Mouse (Mus musculus) heart, embryonic 12.5 days (tissue): ENCODE measurements at regions not wholly inside any gene's neighbourhood (a gene's known extent, or its start where the extent isn't known, plus 50 kb on each side); places are given as distances from the start of the nearest gene placed in this dataset.

Experiments used
- ATAC-seq: fragments of 200-750 bp; cut with Nextera tagmentation; 2 replicates; pipeline ENCODE4 v1.8.0; 2017; ENCODE audit warnings: moderate TSS enrichment, moderate library complexity; ENCODE audit not compliant: insufficient number of reproducible peaks, low FRiP score
- H3K27ac ChIP-seq: fragments of 300-500 bp; sonication (generic); 2 replicates; pipeline ENCODE4 v1.5.1; 2016; ENCODE audit warnings: mild to moderate bottlenecking, moderate library complexity; ENCODE audit not compliant: poor library complexity, severe bottlenecking
- H3K27me3 ChIP-seq: fragments of 300-500 bp; sonication (generic); replicated peaks from 2 replicates; pipeline ENCODE4 v1.6.1; 2016; ENCODE audit warnings: mild to moderate bottlenecking, moderate library complexity
- H3K36me3 ChIP-seq: fragments of 300-500 bp; sonication (generic); 2 replicates; pipeline ENCODE4 v1.6.1; 2016; ENCODE audit warnings: mild to moderate bottlenecking, moderate library complexity
- H3K4me1 ChIP-seq: fragments of 300-500 bp; sonication (generic); replicated peaks from 2 replicates; pipeline ENCODE4 v1.6.1; 2016; ENCODE audit warnings: mild to moderate bottlenecking
- H3K4me2 ChIP-seq: fragments of 300-500 bp; sonication (generic); 2 replicates; pipeline ENCODE4 v1.6.1; 2016; ENCODE audit warnings: mild to moderate bottlenecking, moderate library complexity
- H3K4me3 ChIP-seq: fragments of 300-500 bp; sonication (generic); 2 replicates; pipeline ENCODE4 v1.5.1; 2016; ENCODE audit warnings: mild to moderate bottlenecking
- H3K9ac ChIP-seq: fragments of 300-500 bp; sonication (generic); 2 replicates; pipeline ENCODE4 v1.6.1; 2016; ENCODE audit warnings: mild to moderate bottlenecking, moderate library complexity
- H3K9me3 ChIP-seq: fragments of 300-500 bp; sonication (generic); replicated peaks from 2 replicates; pipeline ENCODE4 v1.6.1; 2016; ENCODE audit warnings: mild to moderate bottlenecking, moderate library complexity
- WGBS: fragments of 180-500 bp; shearing (Covaris S2); methylation state at CpG from one replicate; pipeline ENCODE4 v1.1.7; 2016; 5-methylcytosine and 5-hydroxymethylcytosine counted together

DNA sequence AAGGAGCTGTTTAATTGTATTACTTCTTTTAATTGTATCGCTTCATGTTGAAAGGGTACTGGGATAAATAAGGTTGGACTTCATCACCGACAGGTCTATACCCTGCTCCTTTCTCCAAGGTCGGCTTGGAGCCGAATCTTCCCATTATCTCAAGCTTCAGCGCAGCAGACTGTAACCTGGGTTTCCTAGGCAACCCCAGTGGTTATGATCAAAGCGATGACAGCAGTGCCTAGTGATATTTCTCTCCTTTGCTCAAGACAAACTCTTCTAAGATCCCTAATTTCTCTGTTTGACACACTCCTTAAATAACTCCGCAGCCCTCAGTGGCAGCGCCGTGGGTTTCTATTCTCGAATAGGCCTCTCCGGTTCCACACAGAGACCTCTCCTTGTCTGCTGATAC, 95.2 kb downstream of the Otud1 start:
- H3K27me3 ChIP-seq, result no peaks in the 10 kb centered on the region
- no peak overlapping the region for H3K9ac ChIP-seq
- no peak for ATAC-seq
- H3K4me2 ChIP-seq, result no peak overlapping the region
- WGBS, result 76% methylated on average over 11 of the region's 11 CpGs
- 0 out of 2 replicates have a peak, but pooled peaks cover 3% of the 10 kb centered on the region for H3K4me1 ChIP-seq
- 0 out of 2 replicates have a peak, but pooled peaks cover 2% of the 10 kb centered on the region for H3K9me3 ChIP-seq
- no peak overlapping the region for H3K27ac ChIP-seq
- no peaks in the 10 kb centered on the region for H3K36me3 ChIP-seq
- no peak overlapping the region for H3K4me3 ChIP-seq

DNA sequence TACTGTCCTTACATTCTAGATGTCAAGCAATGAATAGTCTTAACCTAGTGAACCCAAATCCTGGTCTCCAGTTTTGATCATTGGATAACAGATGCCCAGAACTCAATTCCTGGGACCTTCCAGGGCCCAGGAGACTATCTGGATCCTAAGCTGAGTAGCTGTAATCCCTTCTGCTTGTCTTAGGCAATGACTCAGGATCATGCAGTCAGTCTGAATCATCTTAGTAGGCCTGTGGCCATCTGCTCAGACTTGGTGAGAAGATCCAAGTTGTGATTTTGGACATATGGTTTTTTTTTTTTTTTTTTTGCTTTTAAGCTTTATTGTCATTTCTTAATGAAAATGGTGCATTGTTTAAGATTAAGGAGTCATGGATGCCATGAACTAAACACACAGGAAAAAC, 95.9 kb downstream of the Otud1 start:
- Histone ChIP-seq H3K4me3 (no peak overlapping the region), H3K9me3 (0 out of 2 replicates have a peak, but pooled peaks cover 2% of the 10 kb centered on the region), H3K4me1 (0 out of 2 replicates have a peak, but pooled peaks cover 3% of the 10 kb centered on the region), H3K27ac (no peak overlapping the region), H3K36me3 (no peaks in the 10 kb centered on the region), H3K4me2 (no peak overlapping the region), H3K9ac (no peak overlapping the region), H3K27me3 (no peaks in the 10 kb centered on the region)
- no peak for ATAC-seq

DNA sequence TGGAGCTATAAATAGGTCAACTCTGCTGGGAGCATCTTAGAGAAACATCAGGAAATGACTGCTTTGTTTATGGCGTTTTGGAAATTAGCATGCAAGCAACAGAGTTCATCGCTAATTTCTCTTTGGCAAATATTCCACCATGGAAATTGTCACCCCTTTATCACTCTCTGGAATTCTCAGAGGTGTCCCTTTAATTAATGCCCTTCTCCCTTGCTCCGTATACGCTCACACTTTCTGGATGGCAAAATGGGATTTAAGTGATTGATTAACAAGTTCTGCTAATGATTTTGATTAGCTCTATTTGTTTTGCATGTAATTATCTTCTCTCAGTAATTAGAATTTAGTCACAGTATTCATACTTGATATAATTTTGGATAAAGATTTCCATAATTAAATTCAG, 100.4 kb downstream of the Otud1 start:
- peaks cover 3% of the 10 kb centered on the region; the same call in 1 of the 2 replicates for H3K4me1 ChIP-seq
- no peaks in the 10 kb centered on the region for H3K27me3 ChIP-seq
- H3K36me3 ChIP-seq, result no peaks in the 10 kb centered on the region
- H3K4me2 ChIP-seq, result no peak overlapping the region
- WGBS, result 67% methylated on average over 4 of the region's 4 CpGs
- H3K9me3 ChIP-seq, result no peaks in the 10 kb centered on the region
- no peak overlapping the region for H3K27ac ChIP-seq
- H3K9ac ChIP-seq, result no peak overlapping the region
- ATAC-seq, result no peak
- H3K4me3 ChIP-seq, result no peak overlapping the region

GRCm38 (mm10) chr2:19759169-19759568, 101.6 kb downstream of the Otud1 start:
- Histone ChIP-seq H3K27ac (no peak overlapping the region), H3K9ac (no peak overlapping the region), H3K4me2 (no peak overlapping the region), H3K4me3 (no peak overlapping the region), H3K27me3 (no peaks in the 10 kb centered on the region), H3K36me3 (no peaks in the 10 kb centered on the region), H3K9me3 (no peaks in the 10 kb centered on the region), H3K4me1 (peaks cover 3% of the 10 kb centered on the region; the same call in 1 of the 2 replicates)
- ATAC-seq, result no peak
- 17% methylated on average over 2 of the region's 2 CpGs for WGBS

- 74% methylated on average over 5 of the region's 6 CpGs for WGBS
- no peak overlapping the region for H3K4me2 ChIP-seq
- H3K27ac ChIP-seq, result no peak overlapping the region
- no peak overlapping the region for H3K9ac ChIP-seq
- no peaks in the 10 kb centered on the region for H3K36me3 ChIP-seq
- H3K9me3 ChIP-seq, result no peaks in the 10 kb centered on the region
- ATAC-seq, result no peak
- no peaks in the 10 kb centered on the region for H3K27me3 ChIP-seq
- H3K4me3 ChIP-seq, result no peak overlapping the region
- H3K4me1 ChIP-seq, result peaks cover 3% of the 10 kb centered on the region; the same call in 1 of the 2 replicates
Measured at GRCm38 (mm10) chr2:19759577-19759976, 102.0 kb downstream of the Otud1 start.

DNA sequence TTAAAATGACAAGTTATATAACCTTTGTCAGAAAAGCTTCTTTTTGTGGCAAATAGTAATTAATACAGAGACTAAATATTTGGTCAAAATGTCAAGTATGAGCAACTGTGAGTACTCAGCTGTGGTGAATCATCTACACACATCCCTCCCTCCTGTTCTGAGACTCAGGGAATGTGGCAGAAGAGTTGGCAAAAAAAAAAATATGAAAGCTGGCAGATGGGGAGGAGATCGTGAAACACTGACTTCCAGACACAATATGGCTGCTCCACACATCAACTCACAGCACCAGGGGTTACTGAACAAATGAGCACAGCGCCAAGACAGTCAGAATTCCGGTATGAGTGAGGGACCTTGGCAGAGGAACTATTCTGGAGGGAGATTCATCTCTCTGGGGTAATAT, 105.4 kb downstream of the Otud1 start:
- Histone ChIP-seq H3K4me1 (no peaks in the 10 kb centered on the region; the same call in 1 of the 2 replicates), H3K27me3 (no peaks in the 10 kb centered on the region), H3K9ac (no peak overlapping the region), H3K4me3 (no peak overlapping the region), H3K27ac (no peak overlapping the region), H3K36me3 (no peaks in the 10 kb centered on the region), H3K4me2 (no peak overlapping the region), H3K9me3 (no peaks in the 10 kb centered on the region)
- 75% methylated on average over 3 of the region's 3 CpGs for WGBS
- ATAC-seq, result no peak

DNA sequence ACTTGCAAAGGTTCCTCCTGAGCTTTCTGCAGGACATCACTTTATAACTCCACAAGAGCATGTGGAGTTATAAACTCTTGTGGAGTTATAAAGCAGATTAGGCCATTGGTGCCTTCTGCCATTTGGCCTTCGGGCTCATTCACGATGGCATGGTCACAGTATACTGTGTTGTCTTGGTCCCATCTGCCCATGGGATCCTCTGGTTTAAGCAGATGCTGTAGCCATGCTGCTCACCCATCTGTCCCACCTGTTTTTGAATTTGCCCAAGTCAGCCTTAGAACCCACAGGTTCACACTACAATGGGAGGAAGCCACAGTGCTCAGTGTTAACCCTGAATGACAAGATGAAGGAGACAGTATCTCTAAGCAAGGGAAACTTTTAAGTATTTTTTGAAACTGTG, 124.7 kb upstream of the Etl4 start:
- no peak for ATAC-seq
- Histone ChIP-seq H3K27me3 (no peaks in the 10 kb centered on the region), H3K4me2 (no peak overlapping the region), H3K9ac (no peak overlapping the region), H3K27ac (no peak overlapping the region), H3K9me3 (no peaks in the 10 kb centered on the region), H3K36me3 (no peaks in the 10 kb centered on the region), H3K4me3 (no peak overlapping the region), H3K4me1 (no peaks in the 10 kb centered on the region)
- WGBS, result 82% methylated on average over 2 of the region's 2 CpGs

DNA sequence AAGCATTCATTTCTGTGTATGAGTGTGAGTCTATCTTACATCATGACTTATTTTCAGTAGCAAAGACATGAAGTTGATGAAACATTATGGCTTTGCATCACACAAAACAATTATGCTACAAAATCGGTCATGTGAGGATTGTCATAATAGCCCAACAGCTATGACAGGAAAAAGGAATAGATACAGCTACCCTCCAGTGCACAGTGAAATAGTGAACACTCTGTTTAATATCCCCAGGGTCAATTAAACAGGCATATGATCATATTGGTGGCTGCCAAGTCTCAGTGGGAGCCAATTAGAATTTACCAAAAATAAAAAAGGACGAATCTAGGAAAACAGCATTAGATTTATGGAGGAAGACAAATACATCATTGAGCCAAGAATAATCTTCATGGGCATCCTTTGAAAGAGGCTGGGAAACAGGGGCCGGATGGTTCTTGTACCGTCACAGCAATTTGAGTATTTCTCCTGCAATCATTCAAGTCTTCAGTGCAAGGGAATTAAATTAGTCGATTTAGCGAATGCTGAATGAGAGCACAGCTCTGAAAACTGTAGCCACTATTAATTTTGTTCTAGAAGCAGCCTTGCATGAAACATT, 123.8 kb upstream of the Etl4 start:
- Histone ChIP-seq H3K27ac (no peak overlapping the region), H3K4me3 (no peak overlapping the region), H3K4me2 (no peak overlapping the region), H3K4me1 (no peaks in the 10 kb centered on the region), H3K36me3 (no peaks in the 10 kb centered on the region), H3K9me3 (no peaks in the 10 kb centered on the region), H3K27me3 (no peaks in the 10 kb centered on the region), H3K9ac (no peak overlapping the region)
- ATAC-seq, result no peak
- WGBS, result 77% methylated on average over 6 of the region's 6 CpGs

- WGBS, result 76% methylated on average over 6 of the region's 6 CpGs
- Histone ChIP-seq H3K4me2 (no peak overlapping the region), H3K9me3 (no peaks in the 10 kb centered on the region), H3K4me3 (no peak overlapping the region), H3K9ac (no peak overlapping the region), H3K27me3 (no peaks in the 10 kb centered on the region), H3K4me1 (no peaks in the 10 kb centered on the region), H3K27ac (no peak overlapping the region), H3K36me3 (no peaks in the 10 kb centered on the region)
- ATAC-seq, result no peak
Measured at GRCm38 (mm10) chr2:19792177-19792576, 117.4 kb upstream of the Etl4 start.

- H3K4me1 ChIP-seq, result no peaks in the 10 kb centered on the region
- H3K9ac ChIP-seq, result no peak overlapping the region
- H3K27ac ChIP-seq, result no peak overlapping the region
- H3K9me3 ChIP-seq, result no peaks in the 10 kb centered on the region
- H3K4me2 ChIP-seq, result no peak overlapping the region
- H3K4me3 ChIP-seq, result no peak overlapping the region
- ATAC-seq, result no peak
- 46% methylated on average over 2 of the region's 2 CpGs for WGBS
- H3K36me3 ChIP-seq, result no peaks in the 10 kb centered on the region
- no peaks in the 10 kb centered on the region for H3K27me3 ChIP-seq
Measured at GRCm38 (mm10) chr2:19796790-19797189, 112.8 kb upstream of the Etl4 start.
